9 mouse cellular contexts compared by ENCODE assay signal in the genomic region with DNA sequence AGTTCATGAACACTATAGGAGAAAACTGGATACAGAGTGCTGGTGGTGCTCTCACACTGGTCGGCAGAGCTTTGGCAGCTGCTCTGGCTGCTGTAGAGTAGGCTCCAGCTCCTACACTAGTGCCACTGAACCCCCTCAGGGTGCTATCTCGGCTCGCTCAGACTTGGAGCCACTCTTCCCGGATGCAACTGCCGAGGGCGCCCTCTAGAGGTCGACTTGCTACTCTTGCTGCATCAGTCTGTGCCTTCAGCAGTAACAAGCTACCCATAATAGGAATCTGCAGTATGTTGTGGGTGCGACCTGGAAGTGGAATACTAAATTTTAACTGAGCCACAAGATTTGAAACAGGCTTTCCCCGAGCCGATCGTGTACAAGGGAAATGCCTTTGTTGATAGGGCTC. TPM values are rescaled to one million over a fixed set of nuclear protein-coding genes. Genes with fewer than 3 reads are reported as not detected.
DNase-seq lines count a peak whose midpoint lies in the region; ATAC-seq and TF ChIP-seq lines count a peak whose summit lies in the region.
"Had no signal": no experiment of that assay in that cellular context is flagged by ENCODE, and none has a peak within 500 bp of the region (broad histone marks: within the 10 kb centered on the region; RNA-seq: fewer than 3 reads in every experiment).

No protein-coding gene starts in this region.

- no peak for TF ChIP-seq POLR2A in lung, adult 2 months (IDR thresholded peaks at IDR 0.05; ENCODE audit: borderline replicate concordance, extremely low read depth, low read depth, low read length)

- peak; percentile 96 for DNase-seq in B cell, adult 2 months
- DNase-seq in MN1 (ENCODE audit: low spot score): peak; percentile 24
- peak; percentile 18 to 61 for DNase-seq in cerebellum, postnatal 25 days
- peak; percentile 83 for DNase-seq in layer of hippocampus, adult 11-12 months (ENCODE audit: low spot score)
- peak; percentile 81 for DNase-seq in lung, adult 2 months
- peak; percentile 64 to 82 for DNase-seq in right cerebral cortex, postnatal 10 days (ENCODE audit: low spot score in 2 of 2)
- DNase-seq in urinary bladder, postnatal 10 days (ENCODE audit: low spot score): peak; percentile 36

- peaks cover 1% of the 10 kb centered on the region; the same call in 1 of the 2 replicates for H3K4me1 ChIP-seq in lung, adult 2 months (ENCODE audit: control insufficient read depth, insufficient read depth, low read length)

- no peak overlapping the region for H3K4me3 ChIP-seq in lung, adult 2 months (replicated peaks; ENCODE audit: extremely low read depth, low read depth, low read length)
- H3K4me3 ChIP-seq: limb, embryonic 15.5 days had no signal

- TF ChIP-seq CTCF in lung, adult 2 months (IDR thresholded peaks at IDR 0.05; ENCODE audit: insufficient read depth, low read length): peak; percentile 82

- peak; percentile 83 for ATAC-seq in granulocyte monocyte progenitor cell, adult 5-6 weeks (replicated peaks; ENCODE audit: poor library complexity, severe bottlenecking)

- 6% methylated on average over 11 of the region's 11 CpGs for WGBS in lung, adult 2 months

RNA-seq across cellular contexts. Expression of a gene that starts 40.5 kb away (rescaled TPM):
- total RNA-seq in granulocyte monocyte progenitor cell, adult 5-6 weeks (2014; fragmentation: Nextera tagmentation): 36.4 and 44.3 TPM in 2 replicates
- total RNA-seq in granulocyte monocyte progenitor cell, adult 5-6 weeks (2017): 73.0 and 73.8 TPM in 2 replicates
- polyA plus RNA-seq in lung, adult 2 months (2012; rRNA removed): 6.8 and 10.1 TPM in 2 replicates

Comparison
In these comparisons a context has a peak if more than half of its experiments do, and no peak if none do; other contexts are left out.
1. DNase-seq: peak in every context shown above with its lines; median percentile 96 in B cell, adult 2 months; 83 in layer of hippocampus, adult 11-12 months; 81 in lung, adult 2 months; 73 in right cerebral cortex, postnatal 10 days; 40 in cerebellum, postnatal 25 days; 36 in urinary bladder, postnatal 10 days; 24 in MN1.